Mouse (Mus musculus) macrophage (primary cell): ENCODE results near the gene Srpk2. TPM values are rescaled to one million over a fixed set of nuclear protein-coding genes. Genes with fewer than 3 reads are reported as not detected.
"Not testable (repeated sequence)": the region's sequence is repeated elsewhere in the genome, so short reads cannot be mapped to it uniquely, and the experiment has no call there.

ENCODE experiments used
- H3K27ac ChIP-seq: fragments of 350-480 bp; formaldehyde crosslinking; 2 replicates; pipeline ENCODE4 v1.9.0; 2021
- H3K36me3 ChIP-seq: fragments of 350-480 bp; formaldehyde crosslinking; 2 replicates; pipeline ENCODE4 v1.9.0; 2021; ENCODE audit errors: inconsistent target
- H3K4me3 ChIP-seq: fragments of 350-480 bp; formaldehyde crosslinking; 2 replicates; pipeline ENCODE4 v1.9.0; 2021; ENCODE audit errors: inconsistent target
- H3K79me2 ChIP-seq: fragments of 350-480 bp; formaldehyde crosslinking; 2 replicates; pipeline ENCODE4 v1.9.0; 2021; ENCODE audit errors: inconsistent target
- WGBS: methylation state at CpG from one replicate; pipeline ENCODE4 v1.1.7; 2026; ENCODE audit warnings: inconsistent platforms; ENCODE audit not compliant: missing documents; 5-methylcytosine and 5-hydroxymethylcytosine counted together
- polyA plus RNA-seq: library from polyadenylated mRNA; stranded (reverse); fragments of 250-400 nt; gene quantifications from 3 replicates; pipeline ENCODE4 v1.2.4, GENCODE M21; 2018; ENCODE audit warnings: inconsistent platforms

The Srpk2 gene
- polyA plus RNA-seq, 1 experiment from 2014 or later, result 20.3 TPM

DNA sequence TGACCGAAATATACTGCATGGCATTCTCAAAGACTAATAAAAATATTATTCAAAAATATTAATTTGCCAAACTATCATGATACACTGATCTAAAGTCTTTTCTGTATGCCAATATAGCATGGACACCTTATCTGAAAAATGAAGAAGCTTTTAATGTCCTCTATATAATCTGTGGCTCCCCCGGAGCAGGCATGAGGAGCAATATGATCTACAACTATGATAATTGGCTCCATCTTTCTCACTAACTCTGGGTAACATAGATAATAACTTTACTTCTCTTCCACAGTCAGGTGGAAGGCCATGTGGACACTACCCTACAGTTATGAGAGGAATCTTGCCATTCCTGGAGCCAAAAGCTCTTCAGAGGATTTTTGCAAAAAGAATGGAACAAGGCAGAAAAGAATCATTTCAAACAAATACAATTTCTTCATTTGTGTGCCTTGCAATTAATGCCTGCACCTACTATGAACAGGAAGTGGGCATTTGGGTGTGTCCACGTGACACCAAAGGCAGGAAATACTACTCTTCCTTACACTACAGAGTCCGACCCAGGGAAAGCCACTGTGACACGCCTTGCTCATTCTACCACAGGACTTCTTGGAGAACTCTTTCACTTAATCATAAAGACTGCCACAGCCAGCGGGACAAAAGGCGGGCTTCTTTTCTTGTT is 80.2 kb downstream of the Srpk2 start:
- Histone ChIP-seq H3K79me2 (peaks cover 100% of the 10 kb centered on the region), H3K36me3 (no peaks in the 10 kb centered on the region; the same call in 1 of the 2 replicates), H3K27ac (no peak overlapping the region), H3K4me3 (no peak overlapping the region)
- WGBS, result 45% methylated on average over 7 of the region's 7 CpGs

DNA sequence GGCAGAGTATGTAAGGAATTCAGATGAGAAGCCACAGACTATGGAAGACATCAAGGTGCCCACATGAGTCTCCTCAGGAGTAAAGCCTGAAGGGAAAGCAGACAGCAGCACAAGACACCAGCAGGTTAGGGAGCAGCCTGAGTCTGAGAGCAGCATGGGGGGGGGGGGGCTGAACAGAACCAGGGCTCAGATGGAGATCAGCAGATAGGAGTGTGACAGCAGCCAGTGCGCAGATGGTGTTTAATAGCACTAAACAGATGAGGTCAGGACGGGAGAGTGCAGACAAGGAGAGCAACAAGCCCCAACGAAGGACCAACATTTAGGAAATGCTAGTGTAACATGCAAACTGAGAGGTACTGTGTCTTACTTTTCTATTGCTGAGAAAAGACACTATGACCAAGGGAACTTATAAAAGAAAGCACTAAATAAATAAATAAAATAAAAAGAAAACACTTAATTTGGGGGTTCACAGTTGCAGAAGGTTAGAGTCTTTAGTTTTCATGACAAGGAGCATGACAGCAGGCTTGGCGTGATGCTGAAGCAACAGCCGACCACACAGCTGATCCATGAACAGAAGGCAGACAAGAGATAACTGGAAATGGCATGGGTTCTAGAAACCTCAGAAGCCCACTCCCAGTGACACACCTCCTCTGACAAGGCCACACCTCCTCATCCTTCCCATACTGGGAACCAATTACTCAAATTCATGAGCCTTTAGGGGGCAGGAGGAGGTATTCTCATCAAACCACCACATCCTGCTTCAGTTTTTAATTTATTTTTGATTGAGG is 84.5 kb downstream of the Srpk2 start:
- no peaks in the 10 kb centered on the region; the same call in 1 of the 2 replicates for H3K36me3 ChIP-seq
- H3K4me3 ChIP-seq, result no peak overlapping the region
- 89% methylated on average over 5 of the region's 5 CpGs for WGBS
- peaks cover 100% of the 10 kb centered on the region for H3K79me2 ChIP-seq
- H3K27ac ChIP-seq, result no peak overlapping the region

DNA sequence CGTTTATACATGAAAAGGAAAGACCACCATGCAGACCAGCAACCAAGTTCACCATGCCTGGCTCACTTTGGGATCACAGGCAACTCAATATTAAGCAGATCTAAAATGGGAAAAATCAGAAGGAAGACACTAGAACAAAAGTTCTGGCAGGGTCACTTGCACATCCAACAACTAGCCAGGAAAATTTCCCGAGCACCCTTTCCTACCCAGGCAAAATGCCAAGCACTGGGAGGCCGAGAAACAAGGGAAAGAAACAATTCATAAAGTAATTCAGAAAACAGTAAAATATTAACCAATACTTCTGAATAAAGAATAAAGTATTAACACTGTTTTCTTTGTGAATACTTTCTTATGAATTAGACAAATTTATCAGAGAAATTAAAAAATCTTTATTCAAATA is 85.2 kb downstream of the Srpk2 start:
- H3K4me3 ChIP-seq, result no peak overlapping the region
- peaks cover 100% of the 10 kb centered on the region for H3K79me2 ChIP-seq
- no peak overlapping the region for H3K27ac ChIP-seq
- 95% methylated on average over 3 of the region's 3 CpGs for WGBS
- H3K36me3 ChIP-seq, result no peaks in the 10 kb centered on the region; the same call in 1 of the 2 replicates

DNA sequence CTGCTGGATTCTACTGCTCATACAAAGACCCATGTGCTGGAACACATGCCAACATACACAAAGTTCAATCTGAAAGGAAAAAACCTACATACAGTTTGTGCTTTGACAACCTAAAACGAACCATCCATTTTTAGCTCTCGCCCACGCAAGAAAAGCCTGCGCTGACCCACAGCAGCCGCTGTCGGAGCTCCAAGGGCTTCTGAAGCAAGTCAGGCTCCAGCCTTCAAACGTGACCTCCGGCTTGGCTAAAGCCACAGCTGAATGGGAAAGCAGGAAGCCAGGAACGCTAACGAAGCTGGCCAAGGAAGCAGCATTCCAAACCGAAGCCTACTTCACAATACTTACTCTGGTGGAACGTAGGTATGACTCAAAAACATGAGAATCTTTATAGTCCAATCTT is 85.9 kb downstream of the Srpk2 start:
- Histone ChIP-seq H3K36me3 (no peaks in the 10 kb centered on the region; the same call in 1 of the 2 replicates), H3K79me2 (peaks cover 100% of the 10 kb centered on the region), H3K4me3 (no peak overlapping the region), H3K27ac (no peak overlapping the region)
- 95% methylated on average over 12 of the region's 12 CpGs for WGBS

DNA sequence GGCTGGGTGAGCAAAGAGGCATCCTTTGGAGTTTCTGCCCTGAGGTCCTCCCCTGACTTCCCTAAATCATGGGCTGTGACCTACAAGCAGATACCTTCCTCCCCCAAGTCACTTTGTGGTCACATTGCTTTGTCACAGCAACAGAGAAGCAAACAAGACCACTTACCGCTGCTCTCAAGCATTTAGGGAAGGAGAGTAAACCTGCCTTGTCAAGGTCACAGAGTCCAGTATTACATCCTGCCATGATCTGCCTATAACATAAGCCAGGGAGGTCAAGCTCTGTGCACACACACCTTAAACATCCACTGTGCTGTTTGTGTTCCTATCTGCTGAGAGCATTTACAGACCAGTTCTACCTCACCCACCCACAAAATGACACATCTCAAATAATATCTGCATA is 86.4 kb downstream of the Srpk2 start:
- no peak overlapping the region for H3K27ac ChIP-seq
- 6% methylated on average over 1 of the region's 1 CpGs for WGBS
- H3K36me3 ChIP-seq, result no peaks in the 10 kb centered on the region; the same call in 1 of the 2 replicates
- peaks cover 100% of the 10 kb centered on the region for H3K79me2 ChIP-seq
- no peak overlapping the region for H3K4me3 ChIP-seq

DNA sequence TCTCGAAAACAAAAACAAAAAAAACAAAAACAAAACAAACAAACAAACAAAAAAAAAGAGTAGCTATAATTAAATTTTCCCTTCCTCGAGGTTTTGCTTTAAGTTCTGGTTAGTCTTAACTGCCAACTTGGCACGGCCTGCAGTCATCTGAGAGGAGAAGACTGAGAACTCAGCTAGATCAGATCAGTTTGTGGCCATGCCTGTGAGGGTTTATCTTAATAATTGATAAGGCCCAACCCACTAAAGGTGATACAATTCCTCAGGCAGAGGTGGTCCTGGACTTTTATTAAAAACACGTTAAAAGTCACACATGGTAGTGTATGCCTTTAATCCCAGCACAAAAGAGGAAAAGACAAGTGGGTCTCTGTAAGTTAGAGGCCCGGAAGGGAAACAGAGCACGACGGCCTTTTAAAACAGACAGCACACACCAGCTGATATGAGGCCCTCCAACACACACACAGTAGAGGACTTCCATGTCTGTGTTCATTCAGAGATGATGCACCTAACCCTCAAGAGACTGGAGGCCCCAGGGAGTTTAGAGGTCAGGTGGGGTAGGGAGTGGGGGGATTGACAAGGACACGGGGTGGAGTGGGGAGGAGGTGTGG is 87.1 kb downstream of the Srpk2 start:
- peaks cover 100% of the 10 kb centered on the region for H3K79me2 ChIP-seq
- 87% methylated on average over 8 of the region's 8 CpGs for WGBS
- no peak overlapping the region for H3K27ac ChIP-seq

DNA sequence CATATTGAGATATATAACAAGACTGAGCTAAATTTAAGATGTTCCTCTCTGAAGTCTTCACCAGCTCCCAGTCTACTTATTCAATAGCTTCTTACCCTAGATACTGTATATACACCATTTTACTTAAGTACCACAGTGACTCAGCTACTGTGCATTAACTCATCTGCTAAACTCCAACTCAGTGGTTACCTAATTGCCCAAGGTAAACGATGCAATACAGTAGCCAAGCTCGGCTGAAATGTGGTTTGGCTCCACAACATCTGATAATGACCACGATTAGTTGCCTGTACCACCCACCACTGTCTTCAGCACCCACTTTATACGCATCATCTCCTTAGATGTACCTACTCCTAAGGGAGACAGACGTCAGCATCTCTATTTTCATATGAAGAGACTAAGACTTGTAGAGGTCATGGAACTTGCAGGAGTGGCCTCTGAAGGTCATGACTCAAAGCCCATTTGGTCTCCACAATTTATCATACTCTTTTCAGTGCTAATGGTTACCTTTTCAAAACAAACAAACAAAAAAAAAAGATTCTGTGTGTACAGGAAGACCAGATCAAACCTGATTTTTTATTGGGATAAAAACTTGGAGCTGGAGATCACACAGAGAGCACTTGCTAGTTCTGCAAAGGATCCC is 88.0 kb downstream of the Srpk2 start:
- Histone ChIP-seq H3K4me3 (no peak overlapping the region), H3K79me2 (peaks cover 100% of the 10 kb centered on the region), H3K27ac (no peak overlapping the region), H3K36me3 (no peaks in the 10 kb centered on the region; the same call in 1 of the 2 replicates)
- 53% methylated on average over 5 of the region's 5 CpGs for WGBS

More for the DNA sequence above, 87.1 kb downstream of the Srpk2 start:
- Histone ChIP-seq H3K4me3 (no peak overlapping the region), H3K36me3 (no peaks in the 10 kb centered on the region; the same call in 1 of the 2 replicates)

DNA sequence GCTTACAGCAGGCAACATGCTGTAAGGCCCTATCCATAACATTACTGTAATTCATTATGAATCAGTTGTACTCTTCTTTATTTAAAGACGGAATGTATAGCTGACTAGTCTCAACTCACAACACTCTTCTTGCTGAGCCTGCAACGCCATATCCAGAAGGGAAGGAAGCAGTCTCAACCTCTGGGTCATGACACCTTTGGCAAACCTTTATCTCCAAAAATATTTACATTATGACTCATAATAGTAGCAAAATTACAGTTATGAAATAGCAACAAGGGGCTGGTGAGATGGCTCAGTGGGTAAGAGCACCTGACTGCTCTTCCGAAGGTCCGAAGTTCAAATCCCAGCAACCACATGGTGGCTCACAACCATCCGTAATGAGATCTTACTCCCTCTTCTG is 94.1 kb downstream of the Srpk2 start:
- not testable (repeated sequence) for H3K27ac ChIP-seq, H3K36me3 ChIP-seq, H3K4me3 ChIP-seq
- peaks cover 96% of the 10 kb centered on the region for H3K79me2 ChIP-seq
- WGBS, result 100% methylated on average over 2 of the region's 5 CpGs

DNA sequence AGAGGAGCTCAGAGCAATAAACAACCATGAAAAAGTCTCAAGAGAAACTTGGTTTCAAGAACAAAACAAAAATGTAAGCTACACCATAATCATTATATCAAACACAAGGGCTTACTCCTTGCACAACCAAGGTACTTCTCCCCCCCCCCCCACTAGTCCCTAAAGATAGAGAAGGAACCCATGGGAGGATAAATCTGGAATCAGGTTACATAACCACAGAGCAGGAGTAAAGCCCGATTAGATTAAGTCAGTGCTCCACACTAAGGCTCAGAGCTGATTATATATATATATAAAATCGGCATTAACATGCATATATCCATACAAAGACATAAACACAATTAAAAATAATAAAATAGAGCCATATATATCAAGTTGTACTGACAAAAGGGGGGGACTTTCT is 96.8 kb downstream of the Srpk2 start:
- no peak overlapping the region for H3K27ac ChIP-seq
- H3K79me2 ChIP-seq, result peaks cover 78% of the 10 kb centered on the region
- 90% methylated on average over 2 of the region's 2 CpGs for WGBS
- H3K4me3 ChIP-seq, result no peak overlapping the region
- no peaks in the 10 kb centered on the region for H3K36me3 ChIP-seq

DNA sequence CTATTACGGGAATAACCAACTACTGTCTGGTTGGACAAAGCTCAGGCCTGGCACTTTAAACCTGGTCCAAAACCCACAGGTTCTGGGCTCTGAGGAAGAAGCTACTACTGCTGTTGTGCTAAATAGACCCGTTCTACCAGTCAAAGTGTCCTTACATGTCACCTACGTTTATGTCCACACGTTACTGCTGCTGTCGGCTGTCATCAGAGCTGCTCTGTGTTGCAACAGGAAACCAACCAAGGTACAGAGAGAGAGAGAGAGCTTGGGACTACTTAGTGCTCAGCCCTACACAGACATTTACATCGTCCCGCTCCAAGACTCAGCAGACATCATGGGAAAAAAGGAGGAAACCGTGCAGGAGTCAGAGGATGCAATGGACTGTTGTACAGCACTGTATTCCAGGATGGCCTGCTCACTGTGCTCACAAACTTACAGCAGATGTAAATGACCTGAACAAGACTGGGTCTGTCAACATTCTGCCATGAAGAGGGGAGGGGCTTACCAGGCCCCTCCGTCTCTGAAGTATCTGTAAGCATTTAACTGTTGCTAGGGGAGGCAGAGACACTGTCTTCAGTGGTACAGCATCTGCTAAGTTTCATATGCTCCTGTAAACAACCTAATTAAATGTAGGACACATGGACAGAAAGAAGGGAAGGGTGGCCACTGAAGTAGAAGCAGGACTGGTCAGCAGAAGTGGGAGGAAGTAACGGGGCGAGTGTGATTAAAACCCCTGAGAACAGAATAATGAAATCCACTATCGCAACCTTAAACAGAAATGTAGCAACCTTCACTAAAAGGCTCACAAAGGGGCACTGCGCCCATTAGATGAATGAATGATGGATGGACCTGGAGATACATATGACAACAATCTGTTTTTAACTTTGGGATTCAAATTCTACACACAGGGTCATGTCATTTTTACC is 97.6 kb downstream of the Srpk2 start:
- no peak overlapping the region for H3K4me3 ChIP-seq
- no peaks in the 10 kb centered on the region for H3K36me3 ChIP-seq
- no peak overlapping the region for H3K27ac ChIP-seq
- H3K79me2 ChIP-seq, result peaks cover 78% of the 10 kb centered on the region
- WGBS, result 69% methylated on average over 13 of the region's 13 CpGs

DNA sequence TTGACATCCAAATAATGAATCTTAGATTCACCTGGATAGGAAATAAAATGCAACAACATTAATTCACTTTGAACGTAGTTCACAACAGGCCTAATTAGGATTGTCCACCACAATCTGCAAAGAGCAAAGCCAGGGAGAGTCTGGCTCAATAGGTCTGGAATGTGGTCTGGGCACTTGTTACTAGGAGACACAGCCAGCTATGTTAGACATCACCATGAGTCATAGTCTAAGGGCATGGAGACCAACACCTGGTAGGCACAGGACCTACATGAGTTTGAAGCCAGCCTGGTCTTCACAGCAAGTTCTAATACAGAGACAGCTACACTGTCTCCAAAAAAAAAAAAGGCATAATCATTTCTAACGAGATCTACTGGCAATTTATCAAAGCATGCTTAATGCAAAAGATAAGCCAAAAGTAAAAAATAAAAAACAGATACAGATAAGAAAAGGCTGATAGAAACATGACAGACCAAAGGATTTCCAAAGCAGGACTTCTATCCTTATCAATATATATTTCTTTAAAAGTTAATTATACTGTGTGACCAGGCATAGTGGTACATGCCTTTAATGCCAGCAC is 102.8 kb downstream of the Srpk2 start:
- Histone ChIP-seq H3K27ac (no peak overlapping the region), H3K36me3 (no peaks in the 10 kb centered on the region), H3K79me2 (peaks cover 77% of the 10 kb centered on the region), H3K4me3 (no peak overlapping the region)
- 100% methylated on average over 2 of the region's 2 CpGs for WGBS

DNA sequence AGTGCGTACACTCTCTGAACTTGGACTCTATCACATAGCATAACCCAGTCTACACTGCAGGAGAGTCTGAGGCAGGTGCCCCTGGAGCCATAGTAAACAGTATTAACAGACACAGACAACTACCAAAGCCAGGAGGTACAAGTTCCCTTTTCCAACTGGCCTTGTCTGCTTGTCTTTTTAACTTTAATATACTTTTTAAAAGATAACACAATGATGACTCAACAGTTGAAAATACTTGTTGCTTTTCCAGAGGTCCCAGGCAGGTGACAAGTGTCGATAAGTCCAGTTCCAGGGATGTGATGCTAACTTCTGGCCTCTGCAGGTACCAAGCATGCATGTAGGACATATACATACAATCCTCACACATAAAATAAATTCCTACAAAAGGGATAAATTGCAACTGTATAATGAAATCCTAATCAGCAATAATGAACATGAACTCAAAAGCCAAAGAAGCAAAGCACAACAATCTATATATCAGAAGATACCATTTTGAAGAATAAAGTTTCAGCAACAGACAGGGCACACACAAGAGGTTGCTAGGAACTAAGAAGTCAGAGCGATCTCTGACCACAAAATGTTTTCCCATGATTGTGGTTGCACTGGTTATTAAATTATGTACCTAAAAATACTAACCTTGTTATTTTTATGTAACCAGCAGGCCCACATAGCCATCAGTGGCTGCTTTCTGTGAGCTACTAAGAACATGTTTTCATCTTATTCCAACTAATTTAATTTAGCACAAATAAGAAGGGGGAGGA is 105.1 kb downstream of the Srpk2 start:
- Histone ChIP-seq H3K4me3 (no peak overlapping the region), H3K36me3 (no peaks in the 10 kb centered on the region), H3K27ac (no peak overlapping the region), H3K79me2 (peaks cover 85% of the 10 kb centered on the region)
- WGBS, result 53% methylated on average over 3 of the region's 3 CpGs
